Comparison of ENCODE assay signal across 11 mouse cellular contexts in genomic region chr9:7221024-7221423, GRCm38 (mm10). TPM values are rescaled to one million over a fixed set of nuclear protein-coding genes. Genes with fewer than 3 reads are reported as not detected.
DNase-seq lines count a peak whose midpoint lies in the region; ATAC-seq and TF ChIP-seq lines count a peak whose summit lies in the region.
"Had no signal": no experiment of that assay in that cellular context is flagged by ENCODE, and none has a peak within 500 bp of the region (broad histone marks: within the 10 kb centered on the region; RNA-seq: fewer than 3 reads in every experiment).

No protein-coding gene starts in this region.

- no peak overlapping the region for H3K4me3 ChIP-seq in kidney, postnatal 0 days (replicated peaks; ENCODE audit: low read depth, low read length)
- H3K4me3 ChIP-seq in heart, adult 2 months: no peak overlapping the region

- H3K9ac ChIP-seq in kidney, postnatal 0 days (ENCODE audit: low read depth, low read length): no peak overlapping the region
- no peak overlapping the region for H3K9ac ChIP-seq in heart, adult 2 months (ENCODE audit: low read depth, low read length)

- no peak for DNase-seq in kidney, postnatal 0 days (ENCODE audit: low spot score)
- DNase-seq in kidney, postnatal 14 days: no peak
- DNase-seq in thymus, postnatal 14 days: peak; percentile 23
- no peak for DNase-seq in thymus, postnatal 0 days (ENCODE audit: low spot score)
- peak; percentile 15 for DNase-seq in lung, postnatal 36 days
- DNase-seq in cerebellum, adult 9-11 months: no peak
- DNase-seq in heart, adult 2 months: no peak
- no peak for DNase-seq in gastrocnemius, postnatal 14 days
- DNase-seq: adrenal gland, postnatal 10 days; cerebellum, postnatal 25 days had no signal

- no peak overlapping the region for H3K27ac ChIP-seq in kidney, postnatal 0 days
- no peak overlapping the region for H3K27ac ChIP-seq in heart, adult 2 months

- intact Hi-C loops in heart, adult 2 months (cut with DNase I): no loop called here
- intact Hi-C loops in gastrocnemius, postnatal 14 days (cut with DNase I; ENCODE audit: low total_unique reads): no loop called here

- no peaks in the 10 kb centered on the region for H3K4me1 ChIP-seq in kidney, postnatal 0 days (replicated peaks; ENCODE audit: insufficient read depth, low read length)
- H3K4me1 ChIP-seq in heart, adult 2 months (ENCODE audit: control insufficient read depth, insufficient read depth, low read length): no peaks in the 10 kb centered on the region

- no peak for TF ChIP-seq EP300 in heart, adult 2 months (IDR thresholded peaks at IDR 0.05; ENCODE audit: insufficient read depth, low read depth, low read length)

- TF ChIP-seq POLR2A in heart, adult 2 months (IDR thresholded peaks at IDR 0.05; ENCODE audit: insufficient read depth, low read depth, low read length): no peak

- no peak for ATAC-seq in kidney, postnatal 0 days (replicated peaks; ENCODE audit: low FRiP score, low read depth)
- ATAC-seq: hindbrain, embryonic 16.5 days had no signal

- no peaks in the 10 kb centered on the region for H3K27me3 ChIP-seq in kidney, postnatal 0 days (ENCODE audit: insufficient read depth, low read length)
- no peaks in the 10 kb centered on the region for H3K27me3 ChIP-seq in heart, adult 2 months (ENCODE audit: control insufficient read depth, insufficient read depth, low read length)

- whole genome bisulfite sequencing in kidney, postnatal 0 days: 88% methylated on average over 5 of the region's 5 CpGs
- 85% methylated on average over 5 of the region's 5 CpGs for WGBS in heart, adult 2 months

- TF ChIP-seq CTCF in kidney, postnatal 0 days (IDR thresholded peaks at IDR 0.05; ENCODE audit: low read depth): peak; percentile 31; the same call in 1 of the 2 replicates
- no peak for TF ChIP-seq CTCF in heart, adult 2 months (IDR thresholded peaks at IDR 0.05)

- H3K36me3 ChIP-seq in kidney, postnatal 0 days (ENCODE audit: insufficient read depth, low read length): no peaks in the 10 kb centered on the region
- no peaks in the 10 kb centered on the region; the same call in 1 of the 2 replicates for H3K36me3 ChIP-seq in heart, adult 2 months (ENCODE audit: control insufficient read depth, insufficient read depth, low read length)

- H3K9me3 ChIP-seq in kidney, postnatal 0 days (replicated peaks; ENCODE audit: low read length): no peaks in the 10 kb centered on the region

- no peaks in the 10 kb centered on the region for H3K79me2 ChIP-seq in heart, adult 2 months (replicated peaks; ENCODE audit: control insufficient read depth, insufficient read depth, low read length)

- H3K4me2 ChIP-seq in kidney, postnatal 0 days (ENCODE audit: low read length): no peak overlapping the region

RNA-seq across cellular contexts. Expression of gene Dcun1d5, which starts 36.7 kb away (rescaled TPM):
- 132 and 139 TPM in 2 replicates for polyA plus RNA-seq in kidney, postnatal 0 days (2015; fragmentation: Nextera tagmentation; extraction: Ambion mirVana)
- 185 and 186 TPM in 2 replicates for polyA plus RNA-seq in thymus, postnatal 0 days (2015; fragmentation: Nextera tagmentation; extraction: Ambion mirVana)
- 10 to 100 TPM; 55.0 to 65.8 TPM for total RNA-seq in heart, adult 2 months (2021)
- 14.3 and 18.6 TPM in 2 replicates for polyA plus RNA-seq in heart, adult 2 months (2012; rRNA removed)
- total RNA-seq in gastrocnemius, postnatal 14 days (2021): 10 to 100 TPM; 51.3 to 55.8 TPM

RNA-seq across cellular contexts. Expression of gene Dync2h1, which starts 36.8 kb away (rescaled TPM):
- polyA plus RNA-seq in kidney, postnatal 0 days (2015; fragmentation: Nextera tagmentation; extraction: Ambion mirVana): 14.9 and 16.1 TPM in 2 replicates
- polyA plus RNA-seq in thymus, postnatal 0 days (2015; fragmentation: Nextera tagmentation; extraction: Ambion mirVana): 6.3 and 8.4 TPM in 2 replicates
- total RNA-seq in heart, adult 2 months (2021): 1 to 10 TPM; 1.3 to 1.4 TPM
- polyA plus RNA-seq in heart, adult 2 months (2012; rRNA removed): 0.35 and 1.1 TPM in 2 replicates
- total RNA-seq in gastrocnemius, postnatal 14 days (2021): 1 to 10 TPM; 2.7 TPM

RNA-seq across cellular contexts. Expression of gene Mmp13, which starts 51.3 kb away (rescaled TPM):
- polyA plus RNA-seq in kidney, postnatal 0 days (2015; fragmentation: Nextera tagmentation; extraction: Ambion mirVana): 0.18 and 0.33 TPM in 2 replicates
- 0.42 and 0.72 TPM in 2 replicates for polyA plus RNA-seq in thymus, postnatal 0 days (2015; fragmentation: Nextera tagmentation; extraction: Ambion mirVana)
- total RNA-seq in heart, adult 2 months (2021): under 1 TPM; 0.16 to 0.44 TPM
- polyA plus RNA-seq in heart, adult 2 months (2012; rRNA removed): 0.45 and 0.59 TPM in 2 replicates
- not detected for total RNA-seq in gastrocnemius, postnatal 14 days (2021)

Comparison
In these comparisons a context has a peak if more than half of its experiments do, and no peak if none do; other contexts are left out.
1. DNase-seq: peak in thymus, postnatal 14 days (single experiment) and lung, postnatal 36 days (single experiment); none in kidney, postnatal 0 days (single experiment), kidney, postnatal 14 days (single experiment), thymus, postnatal 0 days (single experiment), cerebellum, adult 9-11 months (single experiment), heart, adult 2 months (0 of 2) and gastrocnemius, postnatal 14 days (single experiment).